Comparison of ENCODE assay signal across 8 mouse cellular contexts in the genomic region with DNA sequence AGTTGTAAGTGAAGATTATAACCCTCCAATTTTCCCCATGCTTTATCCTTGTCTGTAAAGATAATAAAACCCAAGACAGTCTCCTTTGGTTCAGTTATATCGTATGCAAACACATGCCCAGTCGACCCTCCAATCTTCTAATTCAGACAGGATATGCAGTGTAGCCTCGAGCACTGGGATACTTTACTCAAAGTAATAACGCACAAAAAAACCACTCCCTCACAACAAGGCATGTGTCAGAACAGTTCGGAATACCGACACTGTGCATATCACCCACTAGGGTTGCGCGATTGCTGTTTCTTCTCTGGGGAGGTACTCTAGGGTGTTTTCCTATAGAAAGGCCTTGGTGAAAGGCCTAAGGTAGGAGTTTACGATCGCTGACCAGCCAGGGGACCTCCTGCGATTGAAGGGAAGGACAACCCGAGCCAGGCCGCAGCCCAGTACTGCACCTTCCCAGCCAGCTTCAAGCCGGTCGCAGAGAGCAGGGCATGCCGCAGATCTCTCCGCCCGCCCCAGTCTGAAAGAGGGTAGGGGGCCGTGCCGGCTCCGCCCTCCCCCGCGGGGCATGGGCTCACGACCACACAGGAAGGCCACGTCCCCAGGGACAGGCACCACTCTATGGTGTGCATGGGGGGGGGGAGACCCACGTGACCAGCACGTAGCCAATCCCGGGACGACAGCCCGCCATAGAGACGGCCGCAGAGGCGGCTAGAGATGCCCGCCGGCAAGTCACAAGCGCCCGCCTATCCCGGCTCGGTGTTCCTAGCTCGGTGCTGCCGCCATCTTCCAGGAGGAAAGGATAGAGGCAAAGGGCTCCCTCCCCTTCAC. TPM values are rescaled to one million over a fixed set of nuclear protein-coding genes. Genes with fewer than 3 reads are reported as not detected.
DNase-seq lines count a peak whose midpoint lies in the region; ATAC-seq and TF ChIP-seq lines count a peak whose summit lies in the region.

No protein-coding gene starts in this region.

- H3K9me3 ChIP-seq in E14TG2a.4 (ENCODE audit: low read length), result no peaks in the 10 kb centered on the region
- no peaks in the 10 kb centered on the region for H3K9me3 ChIP-seq in forebrain, embryonic 12.5 days
- no peaks in the 10 kb centered on the region for H3K9me3 ChIP-seq in heart, postnatal 0 days (replicated peaks; ENCODE audit: control insufficient read depth, low read length)
- no peaks in the 10 kb centered on the region for H3K9me3 ChIP-seq in liver, embryonic 16.5 days (replicated peaks; ENCODE audit: control insufficient read depth, low read length)
- no peaks in the 10 kb centered on the region for H3K9me3 ChIP-seq in neural tube, embryonic 14.5 days (ENCODE audit: control insufficient read depth, low read length)

- H3K4me2 ChIP-seq in forebrain, embryonic 12.5 days, result peak overlapping the region; percentile 61
- H3K4me2 ChIP-seq in heart, postnatal 0 days (ENCODE audit: low read depth, low read length), result peak overlapping the region; percentile 61
- peak overlapping the region; percentile 86 for H3K4me2 ChIP-seq in liver, embryonic 16.5 days (ENCODE audit: low read depth, low read length)
- H3K4me2 ChIP-seq in neural tube, embryonic 14.5 days (ENCODE audit: low read depth, low read length), result peak overlapping the region; percentile 52

- TF ChIP-seq CTCF in E14TG2a.4 (conservative IDR thresholded peaks at IDR 0.05; ENCODE audit: low read length), result no peak; the same call in 1 of the 2 replicates
- peak; percentile 36 for TF ChIP-seq CTCF in heart, postnatal 0 days (IDR thresholded peaks at IDR 0.05; ENCODE audit: low read depth)

- peaks cover 40% of the 10 kb centered on the region for H3K4me1 ChIP-seq in E14TG2a.4 (replicated peaks; ENCODE audit: low read depth, low read length)
- H3K4me1 ChIP-seq in forebrain, embryonic 12.5 days, result peaks cover 21% of the 10 kb centered on the region
- peaks cover 21% of the 10 kb centered on the region for H3K4me1 ChIP-seq in heart, postnatal 0 days (ENCODE audit: control insufficient read depth, insufficient read depth)
- peaks cover 17% of the 10 kb centered on the region for H3K4me1 ChIP-seq in liver, embryonic 16.5 days (ENCODE audit: control insufficient read depth, low read depth, low read length)
- H3K4me1 ChIP-seq in neural tube, embryonic 14.5 days (ENCODE audit: control insufficient read depth, insufficient read depth, low read length), result peaks cover 14% of the 10 kb centered on the region

- peak overlapping the region; percentile 93 for H3K27ac ChIP-seq in forebrain, embryonic 12.5 days
- peak overlapping the region; percentile 97 for H3K27ac ChIP-seq in heart, postnatal 0 days (ENCODE audit: low read depth)
- peak overlapping the region; percentile 99 for H3K27ac ChIP-seq in liver, embryonic 16.5 days (ENCODE audit: low read length)
- H3K27ac ChIP-seq in neural tube, embryonic 14.5 days (ENCODE audit: low read depth, low read length), result peak overlapping the region; percentile 93

- TF ChIP-seq EP300 in heart, postnatal 0 days (IDR thresholded peaks at IDR 0.05; ENCODE audit: low read depth), result peak; percentile 76; the same call in 1 of the 2 replicates

- peaks cover 11% of the 10 kb centered on the region; the same call in 1 of the 2 replicates for H3K36me3 ChIP-seq in E14TG2a.4 (ENCODE audit: insufficient read depth, low read length)
- no peaks in the 10 kb centered on the region; the same call in 1 of the 2 replicates for H3K36me3 ChIP-seq in forebrain, embryonic 12.5 days (replicated peaks)
- no peaks in the 10 kb centered on the region for H3K36me3 ChIP-seq in heart, postnatal 0 days (replicated peaks; ENCODE audit: control insufficient read depth, insufficient read depth, low read length)
- no peaks in the 10 kb centered on the region for H3K36me3 ChIP-seq in liver, embryonic 16.5 days (ENCODE audit: control insufficient read depth, insufficient read depth)
- H3K36me3 ChIP-seq in neural tube, embryonic 14.5 days (ENCODE audit: control insufficient read depth, insufficient read depth, low read length), result no peaks in the 10 kb centered on the region

- peak overlapping the region; percentile 84 for H3K9ac ChIP-seq in forebrain, embryonic 12.5 days
- peak overlapping the region; percentile 84 for H3K9ac ChIP-seq in heart, postnatal 0 days (replicated peaks; ENCODE audit: low read depth, low read length)
- H3K9ac ChIP-seq in liver, embryonic 16.5 days (ENCODE audit: low read depth, low read length), result peak overlapping the region; percentile 75
- peak overlapping the region; percentile 85 for H3K9ac ChIP-seq in neural tube, embryonic 14.5 days (replicated peaks; ENCODE audit: low read depth, low read length)

- DNase-seq in c-Kit-positive CD71-positive TER-119-positive erythroid progenitor cells, embryonic 14.5 days (ENCODE audit: low spot score), result peak; percentile 90
- DNase-seq in heart, postnatal 0 days (ENCODE audit: low spot score), result peak; percentile 96
- peak; percentile 99 to 100 for DNase-seq in kidney, postnatal 4 days
- DNase-seq in testis, postnatal 10 days (ENCODE audit: low spot score), result peak; percentile 97

- peak; percentile 98 for ATAC-seq in forebrain, embryonic 12.5 days (ENCODE audit: low FRiP score)
- peak; percentile 92 for ATAC-seq in heart, postnatal 0 days (ENCODE audit: insufficient read depth, low read depth)
- ATAC-seq in liver, embryonic 16.5 days (ENCODE audit: low read depth), result peak; percentile 90
- peak; percentile 97 for ATAC-seq in neural tube, embryonic 14.5 days (ENCODE audit: low read depth)

- peak overlapping the region; percentile 96 for H3K4me3 ChIP-seq in E14TG2a.4 (replicated peaks; ENCODE audit: low read length)
- peak overlapping the region; percentile 87 for H3K4me3 ChIP-seq in forebrain, embryonic 12.5 days (replicated peaks)
- peak overlapping the region; percentile 89 for H3K4me3 ChIP-seq in heart, postnatal 0 days (ENCODE audit: low read depth, low read length)
- H3K4me3 ChIP-seq in liver, embryonic 16.5 days (ENCODE audit: low read depth, low read length), result peak overlapping the region; percentile 74
- peak overlapping the region; percentile 75 for H3K4me3 ChIP-seq in neural tube, embryonic 14.5 days (ENCODE audit: low read depth, low read length)

- no peaks in the 10 kb centered on the region for H3K27me3 ChIP-seq in E14TG2a.4 (ENCODE audit: insufficient read depth, low read length)
- H3K27me3 ChIP-seq in forebrain, embryonic 12.5 days, result no peaks in the 10 kb centered on the region
- no peaks in the 10 kb centered on the region for H3K27me3 ChIP-seq in heart, postnatal 0 days (ENCODE audit: control insufficient read depth, insufficient read depth, low read length)
- H3K27me3 ChIP-seq in liver, embryonic 16.5 days (ENCODE audit: control insufficient read depth, insufficient read depth, low read depth, low read length), result no peaks in the 10 kb centered on the region
- no peaks in the 10 kb centered on the region for H3K27me3 ChIP-seq in neural tube, embryonic 14.5 days (ENCODE audit: control insufficient read depth, insufficient read depth, low read length)

- under 1% methylated on average over 41 of the region's 41 CpGs for WGBS in forebrain, embryonic 12.5 days
- 1% methylated on average over 41 of the region's 41 CpGs for WGBS in heart, postnatal 0 days
- whole genome bisulfite sequencing in liver, embryonic 16.5 days (ENCODE audit: insufficient replicate concordance), result under 1% methylated on average over 41 of the region's 41 CpGs
- WGBS in neural tube, embryonic 14.5 days, result under 1% methylated on average over 35 of the region's 41 CpGs

RNA-seq across cellular contexts. Expression of a gene that starts 0.6 kb away (rescaled TPM):
- polyA plus RNA-seq in forebrain, embryonic 12.5 days (2016; fragmentation: Nextera tagmentation; extraction: Ambion mirVana), result 97.6 and 106 TPM in 2 replicates
- 89.0 and 107 TPM in 2 replicates for total RNA-seq in heart, postnatal 0 days (2014; rRNA removed; ENCODE audit: low replicate concordance)
- 154 and 159 TPM in 2 replicates for polyA plus RNA-seq in heart, postnatal 0 days (2015; fragmentation: Nextera tagmentation; extraction: Ambion mirVana)
- 75.0 and 76.6 TPM in 2 replicates for polyA plus RNA-seq in liver, embryonic 16.5 days (2015; fragmentation: Nextera tagmentation; extraction: Ambion mirVana)
- polyA plus RNA-seq in neural tube, embryonic 14.5 days (2014; fragmentation: Nextera tagmentation; extraction: Ambion mirVana), result 61.6 and 77.7 TPM in 2 replicates

RNA-seq across cellular contexts. Expression of a gene that starts 33.9 kb away (rescaled TPM):
- polyA plus RNA-seq in forebrain, embryonic 12.5 days (2016; fragmentation: Nextera tagmentation; extraction: Ambion mirVana), result 4.6 and 5.0 TPM in 2 replicates
- total RNA-seq in heart, postnatal 0 days (2014; rRNA removed; ENCODE audit: low replicate concordance), result 4.1 and 10.5 TPM in 2 replicates
- polyA plus RNA-seq in heart, postnatal 0 days (2015; fragmentation: Nextera tagmentation; extraction: Ambion mirVana), result 3.9 and 4.1 TPM in 2 replicates
- 1.9 and 2.3 TPM in 2 replicates for polyA plus RNA-seq in liver, embryonic 16.5 days (2015; fragmentation: Nextera tagmentation; extraction: Ambion mirVana)
- 5.5 and 5.7 TPM in 2 replicates for polyA plus RNA-seq in neural tube, embryonic 14.5 days (2014; fragmentation: Nextera tagmentation; extraction: Ambion mirVana)

Comparison
In these comparisons a context has a peak if more than half of its experiments do, and no peak if none do; other contexts are left out.
1. Peak in every context shown above with its lines: DNase-seq, ATAC-seq, H3K4me3 ChIP-seq and H3K27ac ChIP-seq.